Mouse (Mus musculus): ENCODE measurements around the gene Pla2g16. TPM values are rescaled to one million over a fixed set of nuclear protein-coding genes. Genes with fewer than 3 reads are reported as not detected.
A peak's percentile ranks its signal among the peaks of the same experiment; 100 is the strongest.

Pla2g16 gene
- polyA plus RNA-seq, 1 experiment from 2014 or later = 7.6 TPM

DNA sequence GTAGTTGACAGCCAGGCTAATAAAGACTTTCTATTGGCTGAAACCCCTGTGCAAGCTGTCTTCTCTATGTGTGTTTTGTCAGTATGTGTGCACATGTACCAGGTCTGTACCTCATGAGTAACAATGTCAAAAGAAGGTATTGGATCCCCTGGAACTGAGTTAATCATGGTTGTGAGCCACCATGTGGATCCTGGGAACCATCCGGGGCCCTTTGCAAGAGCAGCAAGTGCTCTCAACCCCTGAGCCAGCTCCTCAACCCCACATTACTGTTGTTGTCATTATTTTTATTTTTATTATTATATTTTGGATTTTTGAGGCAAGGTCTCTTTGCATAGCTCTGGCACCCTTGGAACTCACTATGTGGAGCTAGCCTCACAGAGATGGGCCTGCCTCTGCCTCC, 618 bp upstream of the Pla2g16 start:
- ATAC-seq (ENCODE audit: insufficient number of reproducible peaks, low FRiP score, low TSS enrichment, low read depth) (no peak), DNase-seq (ENCODE audit: low spot score) (no peak)
- H3K36me3 ChIP-seq (ENCODE audit: control insufficient read depth, insufficient read depth, low read length) = no peaks in the 10 kb centered on the region
- H3K9me3 ChIP-seq (ENCODE audit: control insufficient read depth, low read length) = no peaks in the 10 kb centered on the region
- no peaks in the 10 kb centered on the region for H3K27me3 ChIP-seq (ENCODE audit: control insufficient read depth, insufficient read depth, low read length)
- 0 out of 2 replicates have a peak, but pooled peaks cover 3% of the 10 kb centered on the region for H3K4me1 ChIP-seq (ENCODE audit: control insufficient read depth, insufficient read depth, low read length)
- WGBS = 85% methylated on average over 1 of the region's 1 CpGs
- H3K4me2 ChIP-seq (ENCODE audit: low read depth, severe bottlenecking) = no peak overlapping the region
- H3K4me3 ChIP-seq (ENCODE audit: low read depth, low read length) = no peak overlapping the region
- no peak overlapping the region for H3K27ac ChIP-seq (replicated peaks; ENCODE audit: low read depth, low read length)
- H3K9ac ChIP-seq (ENCODE audit: low read length) = no peak overlapping the region

GRCm38 (mm10) chr19:7557844-7558243, 585 bp downstream of the Pla2g16 start:
- no peak overlapping the region for H3K27ac ChIP-seq (replicated peaks; ENCODE audit: low read depth, low read length)
- 0 out of 2 replicates have a peak, but pooled peaks cover 3% of the 10 kb centered on the region for H3K4me1 ChIP-seq (ENCODE audit: control insufficient read depth, insufficient read depth, low read length)
- H3K9me3 ChIP-seq (ENCODE audit: control insufficient read depth, low read length) = no peaks in the 10 kb centered on the region
- H3K4me2 ChIP-seq (ENCODE audit: low read depth, severe bottlenecking) = peak overlapping the region; percentile 79
- no peak for ATAC-seq (ENCODE audit: insufficient number of reproducible peaks, low FRiP score, low TSS enrichment, low read depth)
- WGBS = 5% methylated on average over 4 of the region's 4 CpGs
- no peaks in the 10 kb centered on the region for H3K27me3 ChIP-seq (ENCODE audit: control insufficient read depth, insufficient read depth, low read length)
- no peaks in the 10 kb centered on the region for H3K36me3 ChIP-seq (ENCODE audit: control insufficient read depth, insufficient read depth, low read length)
- peak overlapping the region; percentile 41; the same call in 1 of the 2 replicates for H3K4me3 ChIP-seq (ENCODE audit: low read depth, low read length)
- H3K9ac ChIP-seq (ENCODE audit: low read length) = no peak overlapping the region
- no peak for DNase-seq (ENCODE audit: low spot score)

- ATAC-seq (ENCODE audit: insufficient number of reproducible peaks, low FRiP score, low TSS enrichment, low read depth) (no peak), DNase-seq (ENCODE audit: low spot score) (no peak)
- no peaks in the 10 kb centered on the region for H3K9me3 ChIP-seq (ENCODE audit: control insufficient read depth, low read length)
- 78% methylated on average over 4 of the region's 4 CpGs for WGBS
- H3K9ac ChIP-seq (ENCODE audit: low read length) = no peak overlapping the region
- H3K27me3 ChIP-seq (ENCODE audit: control insufficient read depth, insufficient read depth, low read length) = no peaks in the 10 kb centered on the region
- 0 out of 2 replicates have a peak, but pooled peaks cover 3% of the 10 kb centered on the region for H3K4me1 ChIP-seq (ENCODE audit: control insufficient read depth, insufficient read depth, low read length)
- H3K27ac ChIP-seq (replicated peaks; ENCODE audit: low read depth, low read length) = no peak overlapping the region
- peak overlapping the region; percentile 79; the same call in 1 of the 2 replicates for H3K4me2 ChIP-seq (ENCODE audit: low read depth, severe bottlenecking)
- no peak overlapping the region for H3K4me3 ChIP-seq (ENCODE audit: low read depth, low read length)
- no peaks in the 10 kb centered on the region for H3K36me3 ChIP-seq (ENCODE audit: control insufficient read depth, insufficient read depth, low read length)
These were observed 1.4 kb downstream of the Pla2g16 start for GRCm38 (mm10) chr19:7558675-7559074.

GRCm38 (mm10) chr19:7559986-7560385, 2.7 kb downstream of the Pla2g16 start:
- ATAC-seq (ENCODE audit: insufficient number of reproducible peaks, low FRiP score, low TSS enrichment, low read depth) (no peak), DNase-seq (ENCODE audit: low spot score) (no peak)
- Histone ChIP-seq H3K9me3 (ENCODE audit: control insufficient read depth, low read length) (no peaks in the 10 kb centered on the region), H3K4me3 (ENCODE audit: low read depth, low read length) (no peak overlapping the region), H3K4me1 (ENCODE audit: control insufficient read depth, insufficient read depth, low read length) (0 out of 2 replicates have a peak, but pooled peaks cover 3% of the 10 kb centered on the region), H3K27me3 (ENCODE audit: control insufficient read depth, insufficient read depth, low read length) (no peaks in the 10 kb centered on the region), H3K36me3 (ENCODE audit: control insufficient read depth, insufficient read depth, low read length) (no peaks in the 10 kb centered on the region), H3K27ac (replicated peaks; ENCODE audit: low read depth, low read length) (no peak overlapping the region), H3K4me2 (ENCODE audit: low read depth, severe bottlenecking) (no peak overlapping the region), H3K9ac (ENCODE audit: low read length) (no peak overlapping the region)
- WGBS = 69% methylated on average over 4 of the region's 4 CpGs

GRCm38 (mm10) chr19:7561456-7561855, 4.2 kb downstream of the Pla2g16 start:
- H3K4me2 ChIP-seq (ENCODE audit: low read depth, severe bottlenecking) = no peak overlapping the region
- H3K4me1 ChIP-seq (ENCODE audit: control insufficient read depth, insufficient read depth, low read length) = 0 out of 2 replicates have a peak, but pooled peaks cover 3% of the 10 kb centered on the region
- no peaks in the 10 kb centered on the region for H3K36me3 ChIP-seq (ENCODE audit: control insufficient read depth, insufficient read depth, low read length)
- ATAC-seq (ENCODE audit: insufficient number of reproducible peaks, low FRiP score, low TSS enrichment, low read depth) (no peak), DNase-seq (ENCODE audit: low spot score) (no peak)
- no peak overlapping the region for H3K9ac ChIP-seq (ENCODE audit: low read length)
- no peak overlapping the region for H3K4me3 ChIP-seq (ENCODE audit: low read depth, low read length)
- WGBS = 71% methylated on average over 3 of the region's 3 CpGs
- no peak overlapping the region for H3K27ac ChIP-seq (replicated peaks; ENCODE audit: low read depth, low read length)
- no peaks in the 10 kb centered on the region for H3K9me3 ChIP-seq (ENCODE audit: control insufficient read depth, low read length)
- H3K27me3 ChIP-seq (ENCODE audit: control insufficient read depth, insufficient read depth, low read length) = no peaks in the 10 kb centered on the region

GRCm38 (mm10) chr19:7562601-7563129, 5.4 kb downstream of the Pla2g16 start:
- H3K9me3 ChIP-seq (ENCODE audit: control insufficient read depth, low read length) = no peaks in the 10 kb centered on the region
- H3K4me3 ChIP-seq (ENCODE audit: low read depth, low read length) = no peak overlapping the region
- H3K4me1 ChIP-seq (ENCODE audit: control insufficient read depth, insufficient read depth, low read length) = peaks cover 3% of the 10 kb centered on the region; the same call in 1 of the 2 replicates
- WGBS = 81% methylated on average over 10 of the region's 10 CpGs
- H3K36me3 ChIP-seq (ENCODE audit: control insufficient read depth, insufficient read depth, low read length) = no peaks in the 10 kb centered on the region
- no peak for DNase-seq (ENCODE audit: low spot score)
- ATAC-seq (ENCODE audit: insufficient number of reproducible peaks, low FRiP score, low TSS enrichment, low read depth) = no peak
- H3K27me3 ChIP-seq (ENCODE audit: control insufficient read depth, insufficient read depth, low read length) = no peaks in the 10 kb centered on the region
- H3K27ac ChIP-seq (replicated peaks; ENCODE audit: low read depth, low read length) = no peak overlapping the region
- no peak overlapping the region for H3K9ac ChIP-seq (ENCODE audit: low read length)
- H3K4me2 ChIP-seq (ENCODE audit: low read depth, severe bottlenecking) = no peak overlapping the region

DNA sequence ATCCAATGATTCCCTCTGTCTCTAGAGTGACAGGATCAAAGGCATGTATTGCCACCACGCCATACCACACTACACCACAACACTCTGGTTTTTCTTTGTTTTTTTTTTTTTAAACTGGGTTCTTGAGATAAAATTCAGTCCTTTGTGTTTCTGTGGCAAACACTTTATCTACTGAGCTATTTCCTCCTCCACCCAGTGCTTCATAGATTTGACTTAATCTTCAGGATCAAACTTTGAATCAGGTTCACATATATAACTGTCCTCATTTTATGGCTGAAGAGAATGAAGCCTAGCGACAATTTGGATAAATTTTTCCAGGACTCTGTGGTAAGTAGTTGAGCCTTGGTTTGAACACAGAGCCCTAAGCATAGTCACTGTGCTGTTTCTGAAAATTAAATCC, 6.4 kb downstream of the Pla2g16 start:
- no peak for ATAC-seq (ENCODE audit: insufficient number of reproducible peaks, low FRiP score, low TSS enrichment, low read depth)
- no peak overlapping the region for H3K4me2 ChIP-seq (ENCODE audit: low read depth, severe bottlenecking)
- 83% methylated on average over 2 of the region's 2 CpGs for WGBS
- H3K27me3 ChIP-seq (ENCODE audit: control insufficient read depth, insufficient read depth, low read length) = no peaks in the 10 kb centered on the region
- no peak overlapping the region for H3K27ac ChIP-seq (replicated peaks; ENCODE audit: low read depth, low read length)
- H3K9ac ChIP-seq (ENCODE audit: low read length) = no peak overlapping the region
- no peaks in the 10 kb centered on the region for H3K36me3 ChIP-seq (ENCODE audit: control insufficient read depth, insufficient read depth, low read length)
- DNase-seq (ENCODE audit: low spot score) = no peak
- H3K4me3 ChIP-seq (ENCODE audit: low read depth, low read length) = no peak overlapping the region
- H3K4me1 ChIP-seq (ENCODE audit: control insufficient read depth, insufficient read depth, low read length) = peaks cover 7% of the 10 kb centered on the region
- H3K9me3 ChIP-seq (ENCODE audit: control insufficient read depth, low read length) = no peaks in the 10 kb centered on the region

DNA sequence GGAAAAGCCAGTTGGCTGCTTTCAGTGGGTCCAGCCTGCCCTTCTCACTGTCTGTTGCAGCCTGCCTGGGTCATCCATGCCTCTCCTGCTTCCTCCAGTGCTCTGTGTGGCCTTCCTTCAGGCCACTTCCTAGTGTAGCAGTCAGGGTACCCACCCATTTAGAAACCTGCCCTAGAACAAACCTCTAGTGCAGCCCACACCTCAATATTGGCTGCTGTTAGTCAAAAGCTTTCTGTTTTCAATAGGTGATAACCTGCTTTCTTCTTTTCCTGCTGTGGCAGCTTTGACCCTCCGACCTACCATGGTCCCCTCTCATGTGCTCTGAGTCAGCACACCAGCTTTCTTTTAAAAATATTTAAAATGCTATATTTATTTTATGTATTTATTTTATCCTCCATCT, 7.2 kb downstream of the Pla2g16 start:
- peaks cover 8% of the 10 kb centered on the region for H3K4me1 ChIP-seq (ENCODE audit: control insufficient read depth, insufficient read depth, low read length)
- H3K27ac ChIP-seq (replicated peaks; ENCODE audit: low read depth, low read length) = no peak overlapping the region
- ATAC-seq (ENCODE audit: insufficient number of reproducible peaks, low FRiP score, low TSS enrichment, low read depth) (no peak), DNase-seq (ENCODE audit: low spot score) (no peak)
- H3K9me3 ChIP-seq (ENCODE audit: control insufficient read depth, low read length) = no peaks in the 10 kb centered on the region
- H3K9ac ChIP-seq (ENCODE audit: low read length) = no peak overlapping the region
- no peak overlapping the region for H3K4me2 ChIP-seq (ENCODE audit: low read depth, severe bottlenecking)
- 79% methylated on average over 1 of the region's 1 CpGs for WGBS
- H3K4me3 ChIP-seq (ENCODE audit: low read depth, low read length) = no peak overlapping the region
- no peaks in the 10 kb centered on the region for H3K27me3 ChIP-seq (ENCODE audit: control insufficient read depth, insufficient read depth, low read length)
- no peaks in the 10 kb centered on the region for H3K36me3 ChIP-seq (ENCODE audit: control insufficient read depth, insufficient read depth, low read length)

DNA sequence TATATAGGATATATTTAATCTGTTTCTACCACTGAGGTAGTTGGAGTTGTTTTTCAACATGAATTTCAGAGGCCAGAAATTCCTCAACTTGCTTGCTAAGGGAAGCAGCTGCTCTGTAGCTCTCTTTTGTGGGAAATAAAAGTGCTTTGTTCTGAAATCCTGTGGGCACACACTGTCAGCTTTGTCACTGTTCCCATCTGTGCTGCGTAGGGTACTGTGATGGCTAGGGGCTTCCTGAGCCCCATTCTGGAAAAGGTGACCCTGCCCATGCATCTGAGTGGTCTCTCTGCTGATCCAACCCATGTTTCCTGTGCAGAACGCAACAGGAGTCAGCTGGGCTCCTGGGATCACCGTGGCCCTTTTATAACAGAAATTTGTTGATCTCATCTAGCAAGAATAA, 9.6 kb downstream of the Pla2g16 start:
- no peaks in the 10 kb centered on the region for H3K9me3 ChIP-seq (ENCODE audit: control insufficient read depth, low read length)
- H3K27ac ChIP-seq (replicated peaks; ENCODE audit: low read depth, low read length) = no peak overlapping the region
- no peaks in the 10 kb centered on the region for H3K27me3 ChIP-seq (ENCODE audit: control insufficient read depth, insufficient read depth, low read length)
- DNase-seq (ENCODE audit: low spot score) = no peak
- H3K4me1 ChIP-seq (ENCODE audit: control insufficient read depth, insufficient read depth, low read length) = peaks cover 8% of the 10 kb centered on the region
- ATAC-seq (ENCODE audit: insufficient number of reproducible peaks, low FRiP score, low TSS enrichment, low read depth) = no peak
- 85% methylated on average over 3 of the region's 3 CpGs for WGBS
- no peak overlapping the region for H3K9ac ChIP-seq (ENCODE audit: low read length)
- no peak overlapping the region for H3K4me2 ChIP-seq (ENCODE audit: low read depth, severe bottlenecking)
- no peak overlapping the region for H3K4me3 ChIP-seq (ENCODE audit: low read depth, low read length)
- H3K36me3 ChIP-seq (ENCODE audit: control insufficient read depth, insufficient read depth, low read length) = no peaks in the 10 kb centered on the region

Data from limb, embryonic 11.5 days (tissue).